Mouse (Mus musculus) liver, embryonic 18 days (tissue): ENCODE results near the gene Vac14. TPM values are rescaled to one million over a fixed set of nuclear protein-coding genes. Genes with fewer than 3 reads are reported as not detected.

Experiments used
- polyA plus RNA-seq: library from polyadenylated mRNA; depleted of rRNA; stranded (reverse); fragments of >200 nt; gene quantifications from 2 replicates; pipeline ENCODE4 v1.2.3, GENCODE M21; 2012; rRNA removed

Vac14 gene
- 8.5 and 10.3 TPM in 2 replicates for polyA plus RNA-seq

DNA sequence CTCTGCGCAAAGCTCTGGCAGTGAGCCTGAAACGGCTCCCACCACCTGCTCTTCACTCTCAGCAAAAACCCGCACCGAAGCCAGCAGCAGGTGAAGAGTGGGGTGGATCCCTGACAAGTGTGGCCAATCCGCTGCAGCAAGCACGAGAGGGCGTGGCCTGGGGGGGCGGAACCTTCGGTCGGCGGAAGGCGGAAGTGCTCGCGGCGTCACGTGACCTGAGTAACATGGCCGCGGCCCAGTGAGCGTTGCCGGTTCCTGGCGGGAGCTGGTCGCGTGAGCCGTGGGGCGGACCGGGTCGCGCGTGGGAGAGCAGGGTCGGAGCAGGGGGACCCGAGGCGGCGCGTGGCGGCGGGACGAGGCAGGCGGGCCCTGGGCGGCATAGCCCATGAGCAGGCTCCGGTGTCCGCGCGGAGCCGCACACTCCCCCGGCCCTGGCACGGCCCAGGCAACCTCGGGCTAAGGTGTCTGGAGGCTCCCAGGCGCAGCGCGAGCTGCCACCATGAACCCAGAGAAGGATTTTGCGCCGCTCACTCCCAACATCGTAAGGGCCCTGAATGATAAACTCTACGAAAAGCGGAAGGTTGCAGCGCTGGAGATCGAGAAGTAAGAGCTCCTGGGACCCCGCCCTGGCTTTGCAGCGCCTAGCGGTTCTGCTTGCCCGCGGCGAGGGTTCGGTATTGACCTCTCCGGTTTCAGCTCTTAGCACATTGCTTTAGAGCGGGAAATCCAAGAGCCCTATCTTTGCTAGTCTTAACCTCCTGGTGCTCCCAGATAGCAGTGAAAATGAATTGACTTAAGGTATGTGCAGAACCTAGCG, at the start of gene Vac14:
TSS of gene Vac14 (plus strand) at position 195 of the 817 bp plus-strand sequence.

GRCm38 (mm10) chr8:110720685-110721598, 102.6 kb downstream of the Vac14 start, which contains the start of gene Mtss1l:
Gene Mtss1l, plus strand, starts transcription at chr8:110721476.

Other genes with a start within 250 kb of the Vac14 start
- 2.1 and 3.2 TPM in 2 replicates for gene Mtss1l, start 102.9 kb downstream of the Vac14 start, polyA plus RNA-seq
- gene Il34, start 187.3 kb downstream of the Vac14 start, polyA plus RNA-seq: 0.19 and 0.32 TPM in 2 replicates
- 16.6 and 17.2 TPM in 2 replicates for gene Cog4, start 228.0 kb downstream of the Vac14 start, polyA plus RNA-seq
- 24.7 and 26.9 TPM in 2 replicates for gene Sf3b3, start 228.2 kb downstream of the Vac14 start, polyA plus RNA-seq